Mouse (Mus musculus): ENCODE measurements at regions not wholly inside any gene's neighbourhood (a gene's known extent, or its start where the extent isn't known, plus 50 kb on each side); places are given as distances from the start of the nearest gene placed in this dataset.
A peak's percentile ranks its signal among the peaks of the same experiment; 100 is the strongest.

DNA sequence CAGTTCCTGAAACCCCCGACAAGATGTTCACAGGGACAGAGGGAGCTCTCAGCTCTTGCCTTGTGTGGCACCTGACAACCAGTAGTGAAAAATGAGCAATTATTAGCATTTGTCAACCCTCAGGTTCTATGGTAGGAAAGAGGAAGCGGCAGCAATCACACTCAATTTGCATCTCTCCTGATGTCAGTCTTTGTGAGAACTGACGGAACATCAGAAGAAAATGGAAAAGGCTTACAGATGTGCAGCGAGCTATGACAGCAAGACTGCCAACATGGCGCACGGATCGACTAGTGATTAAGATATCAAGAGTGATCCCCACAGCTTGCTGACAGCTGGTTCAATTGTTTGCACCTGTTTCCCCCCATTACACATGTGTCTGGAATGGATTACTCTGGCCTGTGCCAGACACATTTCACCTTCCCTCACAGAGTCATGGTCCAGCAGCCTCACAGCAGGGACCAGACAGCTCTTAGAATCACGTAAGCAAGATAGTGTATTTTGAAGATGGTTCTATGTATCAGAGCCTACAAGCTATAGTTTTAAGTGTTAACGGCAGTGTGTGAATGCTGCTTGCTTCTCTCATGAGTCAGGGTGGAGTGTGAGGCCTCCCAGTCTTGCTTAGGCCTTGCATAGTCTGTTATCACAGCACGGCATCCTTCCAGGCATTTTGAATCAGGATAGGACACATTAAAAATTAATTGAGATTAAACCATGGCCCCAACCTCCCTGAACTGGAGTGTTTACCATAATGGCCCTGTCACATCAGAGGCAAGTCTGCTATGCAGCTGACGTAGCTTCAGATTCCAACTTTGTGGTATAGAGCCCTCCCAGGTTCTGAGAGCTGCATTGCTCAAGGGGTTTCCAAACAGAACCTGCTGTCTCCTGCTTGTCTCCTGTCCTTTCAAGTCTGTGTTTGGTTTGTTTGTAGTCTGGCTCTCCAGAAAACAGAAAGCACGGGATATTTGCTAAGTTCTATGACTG lies 2258.0 kb downstream of the 4930444P10Rik start:
- DNase-seq (ENCODE audit: low spot score) = no peak

DNA sequence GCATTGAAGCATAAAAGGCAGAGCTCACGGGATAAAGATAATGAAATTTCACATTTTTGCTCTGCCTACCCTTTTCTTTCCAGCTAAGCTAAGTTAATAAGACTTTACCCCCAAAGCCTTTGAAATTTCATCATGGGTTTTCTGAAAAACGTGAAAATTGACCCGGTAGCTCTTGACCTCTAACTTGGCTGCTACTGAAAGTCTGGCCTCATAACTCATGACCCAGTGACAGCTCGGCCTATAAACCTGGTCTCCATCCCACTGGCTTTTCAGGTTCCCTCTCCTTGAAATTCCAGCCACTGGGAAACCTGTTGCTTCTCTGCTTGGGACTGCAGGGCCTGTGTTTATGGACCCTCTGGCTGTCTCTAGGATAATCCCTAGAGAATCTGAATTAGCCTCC lies 2285.3 kb downstream of the 4930444P10Rik start:
- DNase-seq (ENCODE audit: low spot score) = no peak

DNA sequence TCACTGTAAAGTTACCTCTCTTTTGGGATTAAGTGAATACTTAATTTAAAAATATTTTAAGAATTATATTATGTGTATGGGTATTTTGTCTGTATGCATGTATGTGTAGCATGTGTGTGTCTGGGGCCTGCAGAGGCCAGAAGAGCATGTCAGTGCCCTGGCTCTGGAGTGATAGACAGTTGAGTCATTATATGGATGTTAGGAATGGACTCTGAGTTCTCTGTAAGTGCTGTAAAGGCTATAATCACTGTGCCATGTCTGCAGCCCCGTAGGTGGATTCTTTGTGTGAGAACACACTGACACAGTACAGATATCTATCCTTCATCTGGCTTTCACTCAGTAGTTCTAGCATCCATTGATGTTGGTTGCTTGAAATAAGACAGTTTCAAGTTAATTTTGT lies 2292.7 kb downstream of the 4930444P10Rik start:
- DNase-seq (ENCODE audit: low spot score) = no peak

DNA sequence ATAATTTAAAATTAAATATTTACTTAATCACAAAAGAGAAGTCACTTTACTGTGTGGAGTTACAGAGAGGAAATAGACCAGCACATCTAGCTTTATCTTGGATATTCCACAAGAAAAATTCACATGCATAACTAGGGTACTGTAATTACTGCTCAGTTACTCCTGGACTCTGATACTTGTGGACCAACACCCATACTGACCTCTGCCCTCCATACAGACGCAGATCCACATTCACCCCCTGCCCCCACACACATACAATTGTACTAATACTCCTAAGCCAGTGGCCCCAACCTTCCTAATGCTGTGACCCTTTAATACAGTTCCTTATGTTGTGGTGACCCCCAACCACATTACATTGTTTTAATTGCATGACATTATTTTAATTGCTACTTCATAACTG lies 2294.3 kb downstream of the 4930444P10Rik start:
- no peak for DNase-seq (ENCODE audit: low spot score)

DNA sequence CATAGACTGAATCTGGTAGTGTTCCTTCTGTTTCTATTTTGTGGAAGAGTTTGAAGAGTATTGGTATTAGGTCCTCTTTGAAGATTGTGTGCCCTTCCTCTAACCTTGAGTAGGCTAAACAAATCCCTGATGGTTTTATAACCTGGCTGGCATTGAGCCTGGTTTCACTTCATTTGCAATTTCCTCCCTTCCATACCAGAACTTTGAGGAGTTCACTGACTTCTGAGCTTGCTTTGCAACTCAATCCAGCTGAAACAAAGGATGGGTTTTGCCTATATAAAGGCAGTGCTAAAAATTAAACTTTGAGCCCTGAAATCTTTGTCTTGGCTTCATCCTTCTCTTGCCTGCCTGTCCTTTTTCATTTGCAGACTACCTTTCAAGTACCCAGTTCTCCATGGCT lies 2297.9 kb downstream of the 4930444P10Rik start:
- DNase-seq (ENCODE audit: low spot score) = no peak

DNA sequence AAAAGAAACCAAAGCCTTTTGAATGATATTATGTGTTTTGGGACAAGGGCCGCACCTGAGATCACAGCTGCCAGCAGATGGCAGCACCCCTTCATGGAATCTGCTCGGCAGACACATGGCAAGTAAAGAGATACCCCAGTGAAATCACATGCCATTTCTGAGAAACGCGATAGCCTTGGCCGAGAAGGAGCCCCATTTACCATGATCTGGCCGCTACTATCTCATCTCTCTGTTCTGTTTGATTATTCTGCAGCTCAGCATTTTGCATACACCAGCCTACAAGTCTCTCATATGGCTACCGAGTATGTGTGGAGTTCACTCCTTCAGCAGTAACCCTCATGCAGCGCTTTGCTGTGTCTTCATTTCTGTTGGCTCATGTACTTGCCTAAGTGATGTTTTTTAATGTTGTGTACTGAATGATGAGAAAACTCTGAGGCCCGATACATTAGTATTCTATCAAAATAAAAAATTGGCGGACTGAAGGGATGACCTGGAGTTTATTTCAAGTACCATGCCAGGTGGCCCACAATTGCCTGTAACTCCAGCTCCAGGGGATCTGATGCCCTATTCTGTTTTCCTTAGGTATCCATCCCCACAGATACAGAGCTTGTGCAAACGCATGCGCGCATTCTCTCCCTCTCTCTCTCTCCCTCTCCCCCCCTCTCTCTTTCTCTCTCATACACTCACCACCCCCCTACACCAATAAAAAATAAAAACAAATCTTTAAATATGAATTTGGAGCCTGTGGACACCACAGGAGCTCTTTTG lies 2303.6 kb downstream of the 4930444P10Rik start:
- DNase-seq (ENCODE audit: low spot score) = peak; percentile 88

DNA sequence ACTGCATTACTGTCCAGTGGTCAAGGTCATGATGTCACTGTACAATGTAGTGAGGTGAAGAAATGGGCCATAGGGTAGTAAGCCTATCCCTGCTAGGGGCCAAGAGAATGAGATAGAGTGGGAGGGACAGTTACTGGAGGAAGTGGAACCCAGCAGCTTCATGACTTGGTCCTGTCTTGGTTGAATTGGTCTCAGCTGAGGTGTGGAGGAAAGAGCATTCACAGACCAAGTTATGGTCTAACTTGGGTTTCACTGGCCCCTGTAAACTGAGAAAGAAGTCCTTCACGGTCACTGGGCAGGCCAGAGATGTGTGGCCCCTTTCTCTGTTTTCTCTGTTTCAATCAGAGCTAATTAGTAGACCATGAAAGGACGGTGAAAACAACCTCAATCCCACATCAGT lies 2306.1 kb downstream of the 4930444P10Rik start:
- no peak for DNase-seq (ENCODE audit: low spot score)

DNA sequence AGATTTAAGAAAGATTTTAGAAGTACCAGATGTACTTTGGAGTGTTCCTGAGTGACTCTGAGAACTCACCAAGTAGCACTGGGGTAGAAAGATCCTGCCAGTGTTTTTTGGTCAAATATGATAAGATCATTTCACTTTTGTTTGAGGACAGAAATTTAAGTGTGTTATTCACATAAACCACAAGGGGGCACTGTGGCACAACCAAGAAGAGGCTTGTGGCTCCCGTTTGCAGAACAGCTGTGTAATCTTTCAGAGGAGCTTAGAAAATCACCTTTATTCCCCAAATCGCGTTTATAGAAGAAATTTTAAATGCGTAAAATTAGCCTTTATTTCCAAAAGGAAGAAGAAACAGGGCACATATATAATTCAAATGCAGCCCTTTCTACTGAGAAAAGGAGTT lies 2308.7 kb downstream of the 4930444P10Rik start:
- DNase-seq (ENCODE audit: low spot score) = peak; percentile 83

DNA sequence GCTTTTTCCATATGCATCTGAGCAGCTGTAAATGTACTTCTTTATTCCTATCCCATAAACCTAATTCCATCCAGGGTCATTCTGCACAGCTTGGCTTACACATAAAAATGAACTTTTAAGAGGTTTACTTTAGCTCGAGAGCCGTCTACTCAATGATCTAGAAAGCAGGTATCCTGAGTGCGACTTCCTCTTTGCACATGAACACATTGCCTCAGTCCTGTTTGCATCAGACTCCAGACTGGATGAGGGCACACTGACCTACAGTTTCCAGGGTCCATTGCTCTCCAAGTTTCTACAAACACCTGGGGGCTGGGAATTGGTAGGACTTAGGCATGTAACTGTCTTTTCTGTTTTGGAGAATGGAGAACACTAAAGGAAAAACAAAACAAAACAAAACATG lies 2310.5 kb downstream of the 4930444P10Rik start:
- DNase-seq (ENCODE audit: low spot score) = no peak

DNA sequence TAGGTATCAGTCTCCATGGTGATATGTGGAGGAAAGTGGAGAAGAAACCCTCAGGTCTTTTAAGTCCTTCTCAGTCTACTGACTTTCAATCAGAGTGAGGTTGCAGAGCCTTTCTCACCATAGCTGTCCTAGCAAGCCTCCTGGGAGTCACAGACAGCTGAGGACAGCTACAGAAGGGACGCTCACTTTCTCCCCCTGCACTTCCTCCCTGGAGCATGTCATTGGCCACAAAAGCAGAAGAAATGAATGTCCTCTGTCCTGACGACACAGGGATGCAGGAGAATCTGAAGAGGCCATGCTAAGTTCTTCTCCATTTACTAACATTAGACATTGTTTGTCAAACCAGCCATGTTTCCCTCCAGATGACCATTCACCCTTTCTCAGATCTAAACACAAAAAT lies 2321.0 kb downstream of the 4930444P10Rik start:
- no peak for DNase-seq (ENCODE audit: low spot score)

DNA sequence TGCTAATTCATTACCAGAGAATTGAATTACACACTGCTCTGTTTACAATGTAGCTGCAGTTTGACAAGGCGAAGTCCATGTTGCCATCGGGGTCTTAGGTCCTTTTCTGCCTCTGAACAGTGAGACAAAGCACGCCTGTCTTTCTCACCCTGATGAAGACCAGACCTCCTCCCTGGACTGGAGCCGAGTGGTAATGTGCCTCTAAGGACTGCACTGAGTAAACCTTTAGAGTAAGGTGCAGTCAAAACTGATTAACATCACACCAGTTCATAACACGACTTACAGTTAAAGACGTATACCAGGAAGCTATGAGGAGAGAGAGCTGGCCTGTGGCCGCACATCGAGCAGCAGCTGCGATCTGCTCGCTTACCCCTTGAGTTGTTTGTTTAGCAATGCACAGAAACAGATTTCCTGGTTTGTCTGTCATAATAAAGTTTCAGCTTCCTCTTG lies 2322.1 kb downstream of the 4930444P10Rik start:
- DNase-seq (ENCODE audit: low spot score) = peak; percentile 96

DNA sequence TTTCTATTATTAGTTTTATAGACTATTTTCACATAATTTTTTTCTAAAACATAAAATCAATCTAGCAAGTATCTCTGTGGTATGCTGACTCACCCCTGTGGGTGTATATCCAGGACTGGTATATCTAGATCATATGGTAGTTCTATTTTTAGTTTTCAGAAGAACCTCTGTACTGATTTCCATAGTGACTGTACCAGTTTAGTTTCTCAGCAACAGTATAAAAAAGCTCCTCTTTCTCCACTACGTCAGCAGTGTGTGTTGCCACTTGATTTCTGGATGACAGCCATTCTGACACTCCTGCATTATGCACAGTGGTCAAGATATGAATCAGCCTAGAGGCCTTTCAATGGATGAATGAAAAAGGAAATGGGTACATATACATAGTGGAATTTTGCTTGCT lies 2338.6 kb downstream of the A830018L16Rik start:
- DNase-seq (ENCODE audit: low spot score) = no peak

DNA sequence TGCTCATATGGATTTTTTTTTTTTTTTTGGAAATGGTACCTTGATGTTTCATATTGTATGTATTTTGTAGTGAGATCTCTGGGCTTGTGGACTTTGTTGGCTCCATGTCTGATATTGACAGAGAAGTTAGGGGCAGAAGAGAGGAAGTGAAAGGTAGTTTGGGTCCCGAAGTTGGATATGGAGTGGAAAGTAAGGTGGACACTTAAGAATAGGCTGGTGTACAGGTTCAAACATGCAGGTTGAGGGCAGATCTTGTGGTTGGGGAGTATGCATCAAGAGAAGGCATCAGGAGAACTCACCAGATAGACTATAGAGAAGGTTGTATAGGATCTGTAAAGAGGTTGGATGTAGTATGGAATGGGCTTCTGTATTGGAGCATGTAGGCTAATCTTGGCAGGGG lies 2337.5 kb downstream of the A830018L16Rik start:
- no peak for DNase-seq (ENCODE audit: low spot score)
